Mouse (Mus musculus) kidney, postnatal 4 days (tissue): ENCODE results near the gene Cfap299.

Experiments used
- DNase-seq, 2 experiments: peaks; one replicate each; pipeline ENCODE4 v3.0.0; 2021; ENCODE audit warnings: mixed read lengths in 2 of 2

Gene Cfap299

DNA sequence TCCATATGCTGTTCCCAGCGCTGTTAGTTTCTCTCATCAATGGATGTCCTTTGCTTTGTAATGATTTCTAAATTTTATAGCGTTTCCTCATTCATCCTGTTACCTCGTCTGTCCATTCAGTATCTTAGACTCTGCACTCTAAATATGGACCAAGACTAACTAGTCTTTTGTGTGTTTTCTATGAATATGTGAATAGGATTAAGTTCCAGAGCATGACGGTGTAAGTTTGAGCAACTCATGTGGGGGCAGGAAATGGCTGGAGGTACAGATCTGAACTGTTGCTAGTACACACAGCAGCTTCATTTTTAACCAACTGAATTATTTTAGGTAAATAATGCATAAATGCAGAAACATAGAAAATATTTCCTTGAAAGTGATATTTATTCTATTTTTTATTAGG is 51.3 kb downstream of the Cfap299 start:
- DNase-seq: no peak

DNA sequence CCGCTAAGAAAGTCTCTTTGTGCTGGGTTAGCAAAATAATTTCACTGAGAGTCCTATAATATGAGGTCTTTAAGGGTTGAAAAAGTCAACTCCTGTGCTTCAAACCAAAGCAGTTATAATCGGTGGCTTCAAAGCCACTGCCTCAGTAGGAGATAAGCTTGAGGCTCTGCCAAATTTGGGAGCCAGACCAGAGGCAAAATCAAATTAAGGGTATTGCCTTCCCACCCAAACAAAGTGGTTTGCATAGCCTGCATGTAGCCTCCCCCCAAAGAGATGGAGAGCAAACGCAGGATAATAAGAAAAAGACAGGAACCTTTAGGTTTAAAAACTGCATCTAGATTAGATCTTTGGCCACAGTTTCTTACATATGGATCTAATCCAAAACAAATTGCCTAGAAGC is 58.0 kb downstream of the Cfap299 start:
- DNase-seq: no peak

DNA sequence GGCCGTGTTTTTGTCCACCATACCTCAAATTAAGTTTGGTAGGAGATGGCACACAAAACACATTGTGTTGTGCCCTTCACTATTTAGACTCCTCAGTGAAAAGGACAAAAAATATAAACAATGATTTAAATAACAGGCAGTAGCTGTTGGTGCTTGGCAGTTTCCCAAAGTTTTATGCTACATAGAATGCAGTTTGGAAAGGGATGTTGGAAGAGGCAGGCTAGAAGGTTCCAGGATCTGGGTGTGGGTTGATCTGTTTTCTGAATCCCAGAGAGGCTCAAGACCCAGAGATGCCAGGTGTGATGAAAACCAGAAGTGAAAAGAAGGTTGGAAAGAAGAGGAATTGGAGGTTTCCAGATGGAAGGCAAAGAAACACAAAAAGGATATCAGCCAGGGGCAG is 73.1 kb downstream of the Cfap299 start:
- no peak for DNase-seq

DNA sequence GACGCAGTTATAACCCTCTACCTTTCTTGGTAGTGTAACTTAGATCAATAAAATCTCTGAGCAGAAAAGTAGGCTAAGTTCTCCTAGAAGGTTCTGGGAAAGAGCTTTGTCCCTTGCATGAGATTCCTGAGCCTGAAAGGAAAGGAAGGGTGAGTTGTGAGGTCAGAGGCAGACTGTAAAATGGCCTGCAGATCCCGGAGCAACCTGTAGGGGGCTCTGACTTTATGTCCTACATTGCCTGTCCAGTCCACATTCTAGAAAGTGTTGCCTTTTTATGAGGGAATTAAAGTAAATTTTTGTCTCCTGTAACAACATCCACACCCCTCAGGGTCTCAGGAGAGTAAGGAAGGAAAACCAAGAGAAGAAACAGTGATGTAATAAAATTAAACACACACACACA is 81.0 kb downstream of the Cfap299 start:
- peak; percentile 52 to 58 for DNase-seq

DNA sequence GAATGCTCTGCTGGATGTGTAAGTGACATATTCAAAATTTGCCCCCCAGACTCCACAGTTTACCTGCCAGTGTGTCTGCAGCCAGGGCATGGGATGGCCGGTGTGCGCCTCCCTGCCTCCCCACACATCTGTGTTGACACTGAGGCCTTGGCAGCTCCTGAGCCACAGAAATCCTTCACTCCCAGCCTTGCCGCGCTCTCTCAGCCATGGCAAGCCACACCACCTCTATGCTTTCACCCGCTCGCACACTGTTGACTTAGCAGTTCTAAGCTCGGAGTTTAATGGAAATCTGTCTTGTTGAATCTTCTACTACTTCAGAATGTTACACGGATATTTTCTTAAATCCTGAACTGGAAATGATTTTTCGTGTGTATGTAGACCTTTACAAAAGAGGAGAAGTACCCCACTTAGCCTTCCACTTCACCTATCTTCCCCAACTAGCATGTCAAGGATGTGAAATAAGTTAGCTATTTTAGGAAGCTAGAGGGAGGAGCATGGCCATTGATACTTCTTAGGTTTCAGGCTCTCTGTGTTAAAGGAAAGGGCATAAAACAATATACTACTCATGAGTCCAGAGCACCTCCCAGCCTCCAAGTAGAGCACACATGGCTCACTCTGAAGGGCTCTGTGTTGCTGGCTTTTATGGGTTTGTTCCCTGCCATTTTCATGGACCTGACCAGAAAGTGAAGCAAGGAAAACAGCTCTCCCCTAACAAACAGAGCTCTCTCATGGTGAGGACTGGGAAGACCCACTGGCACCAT is 87.5 kb downstream of the Cfap299 start:
- DNase-seq: peak; percentile 49 to 64

DNA sequence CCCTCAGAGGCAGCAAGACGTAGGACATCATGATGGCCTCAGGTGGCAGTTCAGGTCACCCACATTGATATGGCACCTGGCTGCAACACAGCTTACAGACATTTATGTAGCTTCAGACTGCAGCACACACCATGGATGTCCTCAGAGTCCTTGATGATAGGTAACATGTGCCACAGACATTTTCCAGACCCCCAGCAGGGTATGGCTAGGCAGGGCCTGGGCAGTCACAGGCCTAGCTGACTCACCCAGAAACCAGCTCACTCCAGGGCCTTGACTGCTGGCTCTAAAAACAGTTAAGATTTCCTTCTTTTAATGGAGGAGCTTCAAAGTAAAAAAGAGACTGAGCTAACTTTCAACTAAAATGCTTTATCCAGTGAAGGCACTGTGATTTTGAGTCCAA is 95.9 kb downstream of the Cfap299 start:
- DNase-seq: no peak

DNA sequence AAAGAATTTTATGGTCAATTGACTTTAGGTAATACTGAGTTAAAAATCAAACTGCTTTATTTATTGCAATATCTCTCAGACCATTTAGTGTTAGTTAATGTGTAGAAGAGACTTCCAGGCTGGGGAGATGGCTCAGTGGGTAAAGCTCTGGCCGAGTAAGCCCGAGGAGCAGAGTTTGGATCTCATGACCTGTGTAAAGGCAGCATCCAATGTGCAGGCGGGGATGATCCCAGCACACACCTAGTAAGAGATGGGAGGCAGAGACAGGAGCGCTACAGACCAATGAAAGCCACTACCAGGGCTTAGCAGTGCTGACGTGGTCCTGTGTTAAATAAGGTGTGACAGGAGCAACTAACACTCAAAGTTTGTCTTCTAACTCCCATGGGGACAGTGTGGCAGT is 97.0 kb downstream of the Cfap299 start:
- no peak for DNase-seq

DNA sequence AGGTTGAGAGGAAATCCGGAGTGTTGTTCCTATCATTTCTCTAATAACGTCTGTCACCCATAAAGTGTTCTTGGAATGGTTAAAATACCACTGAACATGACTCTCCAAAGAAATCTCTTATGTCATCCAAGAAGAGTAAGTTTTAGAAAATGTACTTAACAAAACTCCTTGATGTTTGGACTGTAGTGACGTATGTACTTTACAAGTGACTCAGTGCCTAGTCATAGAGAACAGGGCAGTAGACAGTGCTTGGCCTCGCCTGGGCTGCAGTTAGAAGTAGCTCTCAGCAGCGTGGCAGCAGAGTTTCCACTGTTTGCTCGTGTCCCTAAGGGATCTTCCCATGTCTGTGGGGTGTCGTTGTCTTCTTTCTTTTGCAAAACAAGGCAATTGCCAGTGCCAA is 101.0 kb downstream of the Cfap299 start:
- DNase-seq: no peak

DNA sequence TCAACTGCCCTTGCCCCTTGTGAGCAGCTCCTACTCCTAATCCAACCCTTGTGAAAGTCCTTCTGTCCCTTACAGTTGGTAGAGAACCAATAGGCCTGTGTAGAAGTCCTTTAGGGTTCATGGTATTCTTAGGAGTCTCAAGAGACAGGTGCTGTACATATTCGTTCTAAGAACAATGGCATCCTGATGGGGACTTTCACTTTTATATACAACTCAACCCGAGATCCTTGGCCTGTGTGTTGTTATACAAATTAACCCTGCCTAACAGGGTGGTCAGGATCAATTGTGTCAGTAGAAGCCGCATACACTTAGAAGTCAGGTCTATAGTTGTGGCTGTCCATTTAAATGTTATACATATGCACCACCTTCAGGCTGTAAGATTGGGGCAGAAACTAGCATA is 109.6 kb downstream of the Cfap299 start:
- no peak for DNase-seq

DNA sequence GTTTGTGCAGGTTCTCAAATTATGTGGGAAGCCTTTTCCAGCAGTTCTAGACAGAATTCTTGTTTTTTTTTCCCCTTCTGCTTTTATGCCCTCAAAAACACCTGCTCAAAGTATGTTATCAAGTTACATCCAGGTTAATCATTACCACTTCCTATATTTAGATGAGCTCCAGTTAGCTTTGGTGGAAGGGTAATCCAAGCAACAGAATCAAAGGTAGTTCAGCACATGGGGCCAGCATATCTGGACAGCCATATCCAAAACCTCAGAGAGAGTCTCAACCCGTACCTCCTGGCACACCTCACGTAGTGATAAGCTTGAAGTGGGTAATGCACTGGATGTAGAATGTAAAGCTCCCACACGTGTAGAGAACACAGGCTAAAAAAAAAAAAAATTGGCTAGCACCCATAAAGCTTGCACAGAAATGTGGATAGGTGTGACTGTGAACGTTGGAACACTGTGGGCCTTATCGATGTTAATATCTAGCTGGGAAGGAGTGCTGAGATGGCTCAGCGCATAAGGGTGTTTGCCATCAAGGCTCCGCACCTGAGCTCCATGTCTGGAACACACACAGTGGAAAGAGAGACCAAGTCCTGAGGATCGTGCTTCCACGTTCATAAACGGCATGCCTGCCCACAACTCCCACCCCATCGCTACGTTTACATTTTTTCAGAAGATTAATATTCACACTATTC is 117.8 kb downstream of the Cfap299 start:
- no peak for DNase-seq

DNA sequence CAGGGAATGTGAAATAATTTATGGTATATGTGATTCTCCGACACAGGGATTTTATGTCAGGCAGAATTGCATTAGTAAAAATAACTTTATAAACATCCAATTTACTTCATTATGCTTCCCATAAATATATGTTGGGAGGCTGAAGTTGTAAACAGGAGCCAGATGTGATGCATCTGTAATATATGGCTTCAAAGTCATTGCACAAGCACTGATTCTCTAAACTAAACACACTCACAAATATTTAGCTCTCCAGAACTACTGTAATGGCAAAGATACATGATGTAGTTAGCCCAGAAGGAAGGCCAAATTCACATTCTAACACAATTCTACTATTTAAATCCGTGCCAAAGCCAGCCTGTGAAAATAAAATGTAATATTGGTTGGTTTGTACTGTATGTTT is 120.8 kb downstream of the Cfap299 start:
- no peak for DNase-seq

DNA sequence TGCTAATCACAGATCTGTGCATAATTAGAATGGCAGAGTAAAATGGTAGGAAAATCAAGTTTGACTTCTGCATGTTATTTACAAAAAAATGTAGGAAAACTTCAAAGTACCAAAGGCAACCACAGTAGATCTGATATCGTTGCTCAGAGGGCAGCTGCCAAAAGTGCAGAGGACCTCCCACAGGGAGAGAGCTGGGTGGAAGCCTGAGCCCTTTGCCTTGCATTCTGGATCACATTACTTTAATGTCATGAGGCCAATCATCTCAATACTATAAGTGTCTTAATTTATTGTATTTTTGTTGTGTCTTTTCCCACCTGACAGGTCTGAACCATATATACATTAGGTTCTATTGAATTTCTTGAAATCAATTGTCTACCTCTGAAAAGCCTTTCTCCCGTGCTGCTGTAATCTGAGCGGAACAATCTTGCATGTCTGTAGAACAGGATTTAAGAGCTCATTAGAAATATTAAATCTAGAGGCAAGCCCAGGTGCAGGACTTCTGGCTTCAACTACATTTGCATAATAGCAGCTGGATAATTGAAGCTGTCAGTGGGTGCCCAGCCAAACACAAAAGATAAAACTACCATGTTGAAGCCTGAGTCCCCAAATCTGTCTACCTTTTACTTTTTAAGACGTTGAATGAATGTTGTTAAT is 137.9 kb downstream of the Cfap299 start:
- DNase-seq: peak in 1 of 2 experiments; percentile 7

DNA sequence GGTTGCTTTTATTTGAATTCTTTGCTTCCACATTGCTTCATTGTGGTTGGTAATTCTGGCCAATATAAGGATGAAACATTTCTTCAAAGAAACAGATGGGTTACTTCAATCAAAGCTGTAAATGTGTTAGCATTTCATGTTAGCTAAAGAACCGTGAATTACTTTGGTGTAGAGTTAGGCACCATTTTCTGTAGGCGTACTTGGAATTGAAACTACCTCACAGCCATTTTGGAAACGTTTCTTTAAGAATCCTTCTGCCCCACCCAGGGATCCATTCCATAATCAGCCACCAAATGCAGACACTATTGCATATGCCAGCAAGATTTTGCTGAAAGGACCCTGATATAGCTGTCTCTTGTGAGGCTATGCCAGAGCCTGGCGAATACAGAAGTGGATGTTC is 140.9 kb downstream of the Cfap299 start:
- no peak for DNase-seq

DNA sequence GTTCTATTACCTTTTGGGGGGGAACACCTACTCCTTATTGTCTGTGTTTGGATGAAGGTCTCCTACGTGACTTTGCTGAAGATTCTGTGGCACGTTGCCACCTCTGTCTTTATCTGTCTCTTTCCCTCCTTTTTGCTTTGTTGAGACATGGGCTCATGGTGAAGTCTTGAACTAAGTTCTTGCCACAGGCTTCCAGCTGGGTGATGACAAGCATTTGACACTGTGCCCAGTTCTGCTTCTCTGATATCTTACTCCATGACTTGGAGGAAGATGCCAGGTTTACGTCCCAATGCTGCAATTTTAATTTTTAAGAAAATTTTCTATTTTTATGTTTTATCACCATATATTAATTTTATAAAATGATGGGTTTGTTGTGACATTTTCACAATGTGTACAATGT is 147.4 kb downstream of the Cfap299 start:
- DNase-seq: no peak

DNA sequence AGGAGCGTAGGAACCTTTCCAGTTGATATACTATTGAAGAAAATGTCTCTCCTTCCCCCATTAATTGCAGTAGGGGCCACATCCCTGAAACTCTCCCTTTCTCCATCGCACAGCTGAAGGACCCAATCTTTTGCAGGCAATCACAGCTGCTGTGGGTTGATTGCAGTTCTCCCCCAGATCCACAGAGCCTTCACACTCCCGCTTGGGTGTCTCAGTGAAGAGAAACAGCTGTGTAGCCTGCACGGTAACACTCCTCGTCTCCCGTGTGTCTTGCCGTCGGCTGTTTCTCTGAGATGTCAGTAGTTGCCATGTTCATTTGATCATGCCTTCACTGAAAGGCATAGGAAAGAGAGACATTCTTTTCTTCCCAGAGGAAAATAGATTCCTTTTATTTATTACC is 148.2 kb downstream of the Cfap299 start:
- peak; percentile 18 to 44 for DNase-seq

DNA sequence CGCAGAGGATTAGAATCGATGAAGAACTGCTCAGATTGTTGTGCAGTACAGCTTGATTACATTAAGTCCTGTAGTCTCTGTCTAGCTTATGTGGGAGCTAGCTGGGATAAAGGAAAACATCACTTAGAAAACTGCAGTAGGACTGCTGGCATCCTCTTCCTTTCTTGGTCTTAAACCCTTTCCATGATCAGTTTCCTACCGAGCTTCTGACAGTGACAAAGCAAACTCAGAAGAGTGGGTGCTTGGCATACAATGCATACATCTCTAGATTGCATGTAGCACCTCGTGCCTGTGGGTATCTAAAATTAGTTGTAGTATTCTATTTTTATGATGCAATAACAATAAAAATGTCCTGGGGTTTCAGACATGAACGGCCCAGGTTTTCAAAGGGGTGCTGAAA is 154.4 kb downstream of the Cfap299 start:
- DNase-seq: no peak

DNA sequence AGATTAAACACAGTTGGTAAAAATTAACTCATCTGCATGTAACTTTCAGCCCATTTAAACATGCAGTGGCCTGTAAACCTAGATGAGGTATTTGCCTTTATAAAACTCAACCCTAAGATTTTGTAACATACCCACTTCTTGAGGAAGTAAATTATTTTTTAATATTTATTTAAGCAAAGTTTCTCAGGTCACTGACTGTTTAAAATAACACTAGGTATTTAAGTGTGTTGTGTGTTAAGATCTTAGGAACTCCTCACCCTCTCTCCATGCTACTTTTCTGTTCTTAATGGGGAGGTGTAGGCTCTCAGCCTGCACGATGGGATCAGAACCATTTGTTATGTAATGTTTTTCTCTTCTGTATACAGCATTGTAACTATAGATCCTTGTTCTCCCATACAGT is 156.1 kb downstream of the Cfap299 start:
- DNase-seq: no peak

DNA sequence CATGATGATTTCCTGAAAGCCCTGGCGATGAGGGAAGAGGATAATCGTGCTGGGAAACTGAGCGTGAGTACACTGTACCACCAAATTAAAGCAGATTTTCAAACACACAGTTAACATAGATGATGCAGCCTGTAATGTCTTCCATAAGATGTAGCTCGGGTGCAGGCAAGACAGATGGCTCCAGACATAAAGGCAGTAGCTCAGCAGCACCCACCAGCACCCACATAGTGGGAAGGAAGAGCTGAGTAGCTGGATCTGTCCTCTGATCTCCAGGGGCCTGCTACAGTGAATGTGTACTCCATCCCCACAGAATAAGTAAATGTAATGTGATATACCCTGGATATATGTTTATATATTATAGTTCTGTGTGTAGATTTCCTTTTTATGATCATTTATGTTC is 169.2 kb downstream of the Cfap299 start:
- DNase-seq: no peak

DNA sequence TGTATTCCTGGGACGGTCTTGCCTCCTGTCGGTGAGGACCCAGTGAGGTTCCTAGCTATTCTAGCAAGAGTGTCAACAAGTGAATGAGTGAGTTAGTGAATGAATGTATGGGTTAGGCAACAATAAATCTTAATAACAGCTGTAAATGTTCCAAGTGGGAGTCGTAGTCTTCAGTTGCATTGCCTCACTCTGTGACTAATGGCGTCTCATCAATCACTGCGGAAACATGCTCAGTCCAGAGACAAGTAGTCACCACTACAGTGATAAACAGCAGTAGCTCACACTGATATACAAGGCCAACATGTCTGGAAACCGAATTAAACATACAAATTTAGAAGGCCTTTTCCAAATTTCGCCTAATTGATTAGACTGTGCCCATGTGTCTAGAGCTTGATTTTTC is 187.1 kb downstream of the Cfap299 start:
- no peak for DNase-seq

DNA sequence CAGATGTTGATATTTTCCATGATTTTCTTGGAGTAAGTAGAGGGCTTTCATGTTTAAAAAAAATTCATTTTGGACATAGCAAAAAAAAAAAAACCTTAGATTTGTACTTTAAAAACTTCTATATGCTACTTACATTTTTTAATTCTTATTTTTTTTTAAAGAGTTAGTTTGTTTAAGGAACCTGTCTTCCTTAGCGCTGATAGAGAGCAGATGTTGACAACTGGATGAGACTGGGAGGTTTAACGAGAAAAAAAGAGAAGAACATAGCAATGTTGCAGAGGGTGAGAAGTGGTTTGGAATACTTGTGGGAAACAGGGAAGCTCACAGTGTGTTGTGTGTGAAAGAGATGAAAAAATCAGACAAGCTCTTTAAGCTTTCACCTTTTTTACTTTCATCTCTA is 191.0 kb downstream of the Cfap299 start:
- no peak for DNase-seq

DNA sequence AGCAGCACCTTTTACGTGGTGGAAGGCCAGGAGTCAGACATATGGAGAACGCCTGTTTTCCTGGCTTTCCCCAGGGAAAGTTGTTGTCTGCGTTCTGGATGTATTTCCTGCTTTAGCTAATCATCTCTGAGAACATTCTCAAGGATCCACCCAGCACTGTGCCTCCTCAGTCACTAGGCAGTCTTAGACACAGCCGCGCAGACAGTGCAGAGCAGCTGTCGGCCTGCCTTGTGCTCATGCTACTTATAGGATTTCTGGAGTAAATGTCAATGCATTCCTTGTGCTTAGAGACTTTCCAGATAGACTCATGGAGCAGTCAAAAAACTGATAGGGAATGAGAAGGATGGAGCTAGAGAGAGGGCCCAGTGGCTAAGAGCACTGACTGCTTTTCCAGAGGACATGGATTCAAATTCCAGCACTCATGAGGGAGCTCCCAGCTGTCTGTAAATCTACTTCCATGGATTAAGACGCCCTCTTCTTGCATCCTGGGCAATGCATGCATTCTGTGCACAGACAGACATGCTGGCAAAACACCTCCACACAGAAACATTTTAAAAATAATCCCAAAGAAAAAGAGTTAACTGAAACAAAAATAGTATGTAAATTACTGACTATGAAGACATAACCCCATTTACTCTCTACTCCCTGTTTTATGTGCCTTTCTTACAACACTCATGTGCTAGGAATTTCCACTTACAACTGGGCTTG is 193.3 kb downstream of the Cfap299 start:
- DNase-seq: no peak

DNA sequence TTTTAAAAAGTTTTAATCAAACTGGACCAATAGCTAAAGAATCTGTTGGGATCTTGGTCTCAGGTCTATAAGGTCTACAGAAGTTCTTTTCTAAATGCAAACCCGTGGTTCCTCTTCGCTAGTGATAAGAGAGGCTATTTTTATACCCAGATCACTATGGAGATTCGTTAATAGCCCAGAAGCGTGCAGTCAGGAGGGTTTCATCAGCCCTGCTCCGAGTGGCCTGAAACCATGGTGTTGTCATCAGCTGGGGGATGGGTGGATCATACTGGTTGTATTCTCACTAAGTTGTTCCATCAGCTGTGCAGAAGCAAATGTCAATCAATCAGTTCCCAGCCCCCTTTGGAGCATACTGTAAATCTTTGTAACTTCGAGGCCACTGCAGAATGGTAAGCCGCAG is 193.9 kb downstream of the Cfap299 start:
- DNase-seq: no peak

DNA sequence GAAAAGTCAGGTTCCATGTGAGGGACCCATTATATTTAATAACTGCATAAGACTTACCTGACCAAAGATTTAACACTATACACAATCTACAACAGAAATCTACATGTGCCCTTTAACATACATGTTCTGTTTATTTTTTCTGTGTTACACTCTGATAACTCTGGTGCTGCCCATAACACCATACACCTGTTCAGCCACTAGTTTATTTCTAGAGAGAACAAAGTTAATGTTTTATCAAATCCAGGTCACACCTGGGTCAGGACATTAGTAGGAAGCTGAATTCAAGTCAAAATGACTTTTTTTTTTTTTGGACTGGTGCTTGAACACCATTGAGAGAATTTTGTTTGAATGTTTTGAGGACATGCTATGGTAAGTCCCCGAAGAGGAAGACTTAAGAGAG is 194.7 kb downstream of the Cfap299 start:
- DNase-seq: no peak

DNA sequence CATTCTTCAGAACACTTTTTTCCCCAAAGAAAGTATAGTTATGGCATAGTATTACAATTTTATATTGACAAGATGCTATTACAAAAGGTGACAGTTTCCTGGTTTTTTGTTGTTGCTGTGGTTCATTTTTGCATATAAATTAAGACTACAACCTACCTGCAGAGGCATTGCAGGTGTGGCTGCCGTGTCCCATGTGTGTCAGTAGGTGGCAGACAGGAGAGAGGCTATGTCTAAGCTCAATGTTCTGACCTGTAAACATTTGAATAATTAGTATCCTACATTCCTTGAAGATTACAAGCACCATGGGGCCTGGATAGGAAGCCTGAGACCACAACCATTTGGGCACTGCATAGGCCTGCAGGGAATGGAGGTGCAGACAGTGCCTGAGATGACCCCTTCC is 212.2 kb downstream of the Cfap299 start:
- DNase-seq: no peak
